Comparison of ENCODE assay signal across 17 mouse cellular contexts in the genomic region with DNA sequence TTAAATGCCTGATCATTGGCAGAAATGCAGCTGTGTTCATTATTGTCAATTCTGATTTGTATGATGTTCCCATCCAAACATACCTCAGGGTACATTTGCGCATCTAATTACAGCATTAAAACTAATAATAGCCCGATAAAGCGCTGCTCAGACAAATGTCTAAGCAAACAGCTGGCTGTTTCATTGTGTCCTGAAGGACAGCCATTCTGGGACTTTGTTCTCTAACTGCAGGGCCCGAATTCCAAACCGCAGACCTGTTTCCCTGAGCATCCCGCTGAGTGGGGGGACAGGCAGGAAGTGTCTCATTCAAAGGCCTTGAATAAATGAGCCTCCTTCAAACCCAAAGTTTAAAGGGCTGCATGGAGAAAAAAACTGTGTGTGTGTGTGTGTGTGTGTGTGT. TPM values are rescaled to one million over a fixed set of nuclear protein-coding genes. Genes with fewer than 3 reads are reported as not detected.
DNase-seq lines count a peak whose midpoint lies in the region; ATAC-seq lines count a peak whose summit lies in the region.
"Had no signal": no experiment of that assay in that cellular context is flagged by ENCODE, and none has a peak within 500 bp of the region (broad histone marks: within the 10 kb centered on the region; RNA-seq: fewer than 3 reads in every experiment).

No protein-coding gene starts in this region.

- no peak overlapping the region for H3K27ac ChIP-seq in neural tube, embryonic 11.5 days (ENCODE audit: low read depth, low read length)
- no peak overlapping the region for H3K27ac ChIP-seq in forebrain, embryonic 13.5 days
- 0 out of 2 replicates have a peak overlapping the region, but pooled peaks have one; percentile 7 for H3K27ac ChIP-seq in limb, embryonic 12.5 days
- H3K27ac ChIP-seq in intestine, embryonic 15.5 days, result no peak overlapping the region
- H3K27ac ChIP-seq: embryonic facial prominence, embryonic 15.5 days; kidney, postnatal 0 days had no signal

- H3K36me3 ChIP-seq in neural tube, embryonic 11.5 days (ENCODE audit: control insufficient read depth, insufficient read depth, low read length), result no peaks in the 10 kb centered on the region
- H3K36me3 ChIP-seq in forebrain, embryonic 13.5 days (ENCODE audit: poor library complexity, severe bottlenecking), result no peaks in the 10 kb centered on the region
- H3K36me3 ChIP-seq in limb, embryonic 12.5 days, result no peaks in the 10 kb centered on the region
- no peaks in the 10 kb centered on the region for H3K36me3 ChIP-seq in intestine, embryonic 15.5 days
- H3K36me3 ChIP-seq: embryonic facial prominence, embryonic 15.5 days had no signal

- 14% methylated on average over 6 of the region's 6 CpGs for WGBS in neural tube, embryonic 11.5 days
- WGBS in forebrain, embryonic 13.5 days, result 6% methylated on average over 6 of the region's 6 CpGs
- 27% methylated on average over 6 of the region's 6 CpGs for WGBS in limb, embryonic 12.5 days
- WGBS in intestine, embryonic 15.5 days, result 34% methylated on average over 6 of the region's 6 CpGs

- DNase-seq in neural tube, embryonic 11.5 days (ENCODE audit: low spot score), result peak; percentile 46
- no peak for DNase-seq in neural tube, embryonic 10.5 days (ENCODE audit: extremely low spot score, low spot score)
- DNase-seq in left cerebral cortex, postnatal 4 days, result no peak
- DNase-seq in ovary, postnatal 36 days (ENCODE audit: low spot score), result no peak
- no peak for DNase-seq in left cerebral cortex, adult 8-10 months (ENCODE audit: low spot score in 2 of 2)
- DNase-seq: adrenal gland, postnatal 36 days; cerebellum, adult 18-20 months; lung, postnatal 36 days; right cerebral cortex, postnatal 25 days had no signal

- no peak for ATAC-seq in neural tube, embryonic 11.5 days (ENCODE audit: insufficient read depth, low FRiP score, low TSS enrichment)
- 0 out of 2 replicates have a peak, but pooled peaks have one; percentile 27 for ATAC-seq in forebrain, embryonic 13.5 days
- ATAC-seq in limb, embryonic 12.5 days (ENCODE audit: insufficient number of reproducible peaks, insufficient read depth, low FRiP score, low TSS enrichment, low read depth), result no peak
- ATAC-seq in intestine, embryonic 15.5 days, result no peak
- ATAC-seq: Patski had no signal

- H3K9me3 ChIP-seq in neural tube, embryonic 11.5 days (ENCODE audit: control insufficient read depth, low read length), result no peaks in the 10 kb centered on the region
- H3K9me3 ChIP-seq in forebrain, embryonic 13.5 days (replicated peaks), result no peaks in the 10 kb centered on the region
- no peaks in the 10 kb centered on the region for H3K9me3 ChIP-seq in limb, embryonic 12.5 days
- no peaks in the 10 kb centered on the region for H3K9me3 ChIP-seq in intestine, embryonic 15.5 days
- H3K9me3 ChIP-seq: embryonic facial prominence, embryonic 15.5 days had no signal

- H3K27me3 ChIP-seq in neural tube, embryonic 11.5 days (ENCODE audit: control insufficient read depth, insufficient read depth, low read length), result no peaks in the 10 kb centered on the region
- H3K27me3 ChIP-seq in forebrain, embryonic 13.5 days, result no peaks in the 10 kb centered on the region
- H3K27me3 ChIP-seq in limb, embryonic 12.5 days, result no peaks in the 10 kb centered on the region
- H3K27me3 ChIP-seq in intestine, embryonic 15.5 days (replicated peaks), result no peaks in the 10 kb centered on the region
- H3K27me3 ChIP-seq: embryonic facial prominence, embryonic 15.5 days; Patski had no signal

- no peak overlapping the region for H3K4me3 ChIP-seq in neural tube, embryonic 11.5 days (ENCODE audit: low read depth, low read length)
- H3K4me3 ChIP-seq in forebrain, embryonic 13.5 days, result no peak overlapping the region
- H3K4me3 ChIP-seq in limb, embryonic 12.5 days (replicated peaks), result no peak overlapping the region
- no peak overlapping the region for H3K4me3 ChIP-seq in intestine, embryonic 15.5 days (replicated peaks)
- H3K4me3 ChIP-seq: embryonic facial prominence, embryonic 15.5 days had no signal

- peak overlapping the region; percentile 3; the same call in 1 of the 2 replicates for H3K4me2 ChIP-seq in neural tube, embryonic 11.5 days (ENCODE audit: low read depth)
- H3K4me2 ChIP-seq in forebrain, embryonic 13.5 days, result peak overlapping the region; percentile 12; the same call in 1 of the 2 replicates
- peak overlapping the region; percentile 13; the same call in 1 of the 2 replicates for H3K4me2 ChIP-seq in limb, embryonic 12.5 days
- no peak overlapping the region for H3K4me2 ChIP-seq in intestine, embryonic 15.5 days (replicated peaks)
- H3K4me2 ChIP-seq: embryonic facial prominence, embryonic 15.5 days; liver, embryonic 11.5 days had no signal

- intact Hi-C loops in left cerebral cortex, postnatal 4 days (cut with DNase I), result no loop called here

- H3K4me1 ChIP-seq in neural tube, embryonic 11.5 days (ENCODE audit: control insufficient read depth, insufficient read depth, low read length), result peaks cover 23% of the 10 kb centered on the region
- peaks cover 18% of the 10 kb centered on the region for H3K4me1 ChIP-seq in forebrain, embryonic 13.5 days
- H3K4me1 ChIP-seq in limb, embryonic 12.5 days (replicated peaks), result peaks cover 23% of the 10 kb centered on the region
- no peaks in the 10 kb centered on the region; the same call in 1 of the 2 replicates for H3K4me1 ChIP-seq in intestine, embryonic 15.5 days (replicated peaks)
- H3K4me1 ChIP-seq: embryonic facial prominence, embryonic 15.5 days had no signal

- H3K9ac ChIP-seq in neural tube, embryonic 11.5 days (ENCODE audit: low read length), result no peak overlapping the region
- H3K9ac ChIP-seq in forebrain, embryonic 13.5 days, result no peak overlapping the region
- no peak overlapping the region for H3K9ac ChIP-seq in limb, embryonic 12.5 days (replicated peaks)
- H3K9ac ChIP-seq in intestine, embryonic 15.5 days, result no peak overlapping the region
- H3K9ac ChIP-seq: embryonic facial prominence, embryonic 15.5 days had no signal

RNA-seq across cellular contexts. Expression of a gene that starts 30.1 kb away (rescaled TPM):
- 16.1 and 16.2 TPM in 2 replicates for polyA plus RNA-seq in neural tube, embryonic 11.5 days (2014; fragmentation: Nextera tagmentation; extraction: Ambion mirVana)
- polyA plus RNA-seq in forebrain, embryonic 13.5 days (2015; fragmentation: Nextera tagmentation; extraction: Ambion mirVana), result 12.4 and 13.5 TPM in 2 replicates
- polyA plus RNA-seq in limb, embryonic 12.5 days (2016; fragmentation: Nextera tagmentation; extraction: Ambion mirVana), result 4.9 and 5.0 TPM in 2 replicates
- total RNA-seq in left cerebral cortex, postnatal 4 days (2021), result 10 to 100 TPM; 57.4 to 61.9 TPM
- 1.7 TPM in 2 replicates for polyA plus RNA-seq in intestine, embryonic 15.5 days (2015; fragmentation: Nextera tagmentation; extraction: Ambion mirVana)
- total RNA-seq in left cerebral cortex, adult 8-10 months (2022), result 10 to 100 TPM; 17.2 to 21.3 (median 19.1) TPM
- total RNA-seq: hematopoietic stem cell, adult 5-6 weeks had no signal
